Mouse (Mus musculus) ZHBTc4 (cell line): ENCODE results near the gene 8030474K03Rik.
"Not testable (repeated sequence)": the region's sequence is repeated elsewhere in the genome, so short reads cannot be mapped to it uniquely, and the experiment has no call there.

ENCODE experiments used
- DNase-seq: peaks from one replicate; pipeline ENCODE4 v3.0.0-alpha.2; 2011; ENCODE audit warnings: low read depth, low spot score

Gene 8030474K03Rik

DNA sequence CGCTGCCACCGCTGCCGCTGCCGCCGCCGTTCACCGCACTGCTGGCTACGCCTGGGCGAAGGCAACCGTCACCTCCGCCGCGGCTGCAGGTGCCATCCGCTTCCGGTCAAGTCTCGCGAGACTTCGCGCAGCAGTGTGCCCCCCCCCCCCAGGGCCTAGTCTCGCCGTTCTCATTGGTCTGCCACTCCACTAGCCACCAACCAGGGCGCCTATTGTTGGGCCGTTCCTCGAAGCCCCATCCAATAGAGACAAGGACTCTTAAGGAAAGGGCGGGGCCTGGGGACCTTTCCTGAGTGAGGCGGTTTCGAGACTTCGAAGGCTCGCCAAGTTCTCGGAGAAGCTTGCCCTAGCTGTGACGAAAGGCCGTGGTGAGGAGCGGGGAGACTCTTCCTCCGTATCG, at the start of gene 8030474K03Rik, which contains the start of gene Gm4779:
Gene 8030474K03Rik, plus strand, starts transcription at position 315 of the 400 bp plus-strand sequence.
Gene Gm4779, minus strand, starts transcription at position 82 of the 400 bp plus-strand sequence.
- peak; percentile 82 for DNase-seq

- peak; percentile 6 for DNase-seq
Observed at GRCm38 (mm10) chrX:101750144-101750543, 44.3 kb upstream of the 8030474K03Rik start.

DNA sequence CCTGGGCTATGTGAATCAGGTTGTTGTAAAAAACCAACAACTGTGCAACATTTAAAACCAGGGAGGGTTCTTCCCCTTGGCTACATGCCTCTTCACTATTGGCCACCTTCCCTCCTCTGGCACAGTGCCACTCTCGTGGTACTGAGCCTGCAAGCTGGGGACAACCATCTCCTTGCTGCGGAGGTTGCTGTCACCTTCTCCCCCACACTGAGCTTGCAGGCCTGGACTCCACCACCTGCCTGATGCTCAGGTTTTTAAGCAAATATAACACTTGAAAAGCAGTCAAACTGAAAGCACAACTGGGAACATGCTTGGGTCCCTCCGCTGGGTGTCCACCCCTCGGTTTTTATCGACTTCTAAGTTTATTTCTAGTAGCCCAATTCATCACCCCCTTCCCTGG, 40.0 kb upstream of the 8030474K03Rik start:
- no peak for DNase-seq

GRCm38 (mm10) chrX:101764621-101765020, 29.8 kb upstream of the 8030474K03Rik start:
- DNase-seq = no peak

- DNase-seq = no peak
Observed at GRCm38 (mm10) chrX:101765111-101765510, 29.3 kb upstream of the 8030474K03Rik start.

DNA sequence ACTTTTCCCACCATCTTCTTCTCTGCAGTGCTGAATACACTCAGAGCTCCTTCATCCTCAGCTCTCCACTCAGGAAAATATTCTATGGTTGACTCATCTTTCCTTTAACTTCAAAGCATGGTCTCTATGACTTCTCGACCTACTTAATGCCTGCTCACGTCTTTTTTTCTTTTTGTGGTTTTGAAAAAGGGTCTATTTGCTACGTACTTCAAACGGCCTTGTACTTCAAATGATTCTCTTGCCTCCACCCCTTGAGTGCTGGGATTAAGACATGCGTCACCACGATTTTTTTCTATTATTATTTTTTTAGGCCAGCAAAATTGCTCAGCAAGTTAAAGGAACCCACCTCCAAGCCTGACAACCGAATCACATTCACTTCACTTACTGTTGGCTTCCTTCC, 27.2 kb upstream of the 8030474K03Rik start:
- no peak for DNase-seq

GRCm38 (mm10) chrX:101769478-101769877, 25.0 kb upstream of the 8030474K03Rik start:
- no peak for DNase-seq

- DNase-seq = no peak
Observed at GRCm38 (mm10) chrX:101770307-101770706, 24.1 kb upstream of the 8030474K03Rik start.

DNA sequence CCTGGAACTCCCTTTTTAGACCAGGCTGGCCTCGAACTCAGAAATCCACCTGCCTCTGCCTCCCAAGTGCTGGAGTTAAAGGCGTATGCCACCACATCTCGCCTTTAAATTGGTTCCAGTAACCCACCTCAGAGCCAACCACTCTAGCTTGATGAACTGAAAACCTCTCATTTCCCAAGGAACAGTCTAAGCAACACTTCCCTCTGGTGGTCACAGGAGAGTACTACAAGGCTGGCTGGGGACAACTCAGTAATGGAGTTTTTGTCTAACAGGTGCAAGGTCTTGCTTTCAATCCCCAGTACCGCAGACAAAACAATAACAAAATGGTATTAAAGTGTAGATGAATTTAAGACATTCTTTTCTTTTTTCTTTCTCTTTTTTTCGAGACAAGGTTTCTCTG, 22.4 kb upstream of the 8030474K03Rik start:
- peak; percentile 64 for DNase-seq

DNA sequence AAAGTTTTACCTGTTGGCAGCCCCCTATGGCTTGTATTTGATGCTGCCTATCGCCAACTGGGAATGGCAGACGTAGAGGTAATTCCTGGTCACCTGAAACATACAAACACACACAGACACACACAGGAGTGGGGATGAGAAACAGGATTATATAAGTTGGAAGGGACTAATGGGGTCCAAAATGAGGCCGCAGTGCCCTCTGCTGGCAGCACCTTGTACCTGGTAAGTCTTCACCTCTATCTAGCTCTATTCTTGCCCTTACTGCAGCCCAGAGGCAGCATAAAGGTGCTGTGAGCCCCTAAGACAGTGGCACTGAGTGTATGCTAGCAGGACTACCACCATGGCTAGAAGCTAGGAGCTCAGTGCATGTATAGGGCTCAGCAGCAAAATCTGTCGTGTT, 2.9 kb upstream of the 8030474K03Rik start:
- peak; percentile 53 for DNase-seq

DNA sequence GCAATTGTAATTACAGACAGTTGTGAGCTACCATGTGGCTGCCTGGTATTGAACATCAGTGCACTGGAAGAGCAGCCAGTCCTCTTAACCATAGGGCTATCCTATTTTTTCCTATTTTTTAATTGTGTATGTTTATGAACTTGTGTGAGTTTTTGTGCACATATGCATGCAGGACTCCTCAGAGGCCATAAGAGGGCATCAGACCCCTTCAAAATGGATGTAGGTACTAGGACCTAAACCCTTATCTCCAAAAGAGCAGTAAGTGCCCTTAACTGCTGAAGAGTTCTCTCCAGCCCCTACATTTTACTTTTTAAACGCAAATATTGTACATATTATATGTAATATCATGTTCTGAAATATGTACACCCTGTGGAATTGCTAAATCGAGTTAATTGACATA, 11.1 kb downstream of the 8030474K03Rik start:
- DNase-seq = peak; percentile 29

- no peak for DNase-seq
Observed at GRCm38 (mm10) chrX:101811750-101812149, 17.3 kb downstream of the 8030474K03Rik start.

DNA sequence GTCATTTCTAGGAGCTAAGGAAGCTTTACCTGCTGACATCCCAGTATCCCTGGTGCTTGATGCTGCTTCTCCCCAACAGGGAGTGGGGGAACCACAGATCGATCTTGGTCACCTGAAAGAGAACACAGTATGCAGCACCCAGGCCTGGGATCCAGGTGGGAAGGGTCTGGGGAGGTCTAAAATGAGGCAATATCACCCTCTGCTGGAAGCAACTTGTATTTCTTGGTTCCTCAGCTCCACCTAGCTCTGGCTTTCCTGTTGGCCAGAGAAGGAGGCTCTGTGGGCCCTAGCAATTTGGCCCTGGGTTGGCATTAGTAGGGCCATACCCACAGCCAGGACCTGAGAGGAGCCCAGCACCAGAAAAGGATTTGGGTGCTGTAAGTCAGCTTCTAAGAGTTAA, 24.7 kb downstream of the 8030474K03Rik start:
- DNase-seq = peak; percentile 35

- not testable (repeated sequence) for DNase-seq
Observed at GRCm38 (mm10) chrX:101819980-101820379, 25.5 kb downstream of the 8030474K03Rik start.

DNA sequence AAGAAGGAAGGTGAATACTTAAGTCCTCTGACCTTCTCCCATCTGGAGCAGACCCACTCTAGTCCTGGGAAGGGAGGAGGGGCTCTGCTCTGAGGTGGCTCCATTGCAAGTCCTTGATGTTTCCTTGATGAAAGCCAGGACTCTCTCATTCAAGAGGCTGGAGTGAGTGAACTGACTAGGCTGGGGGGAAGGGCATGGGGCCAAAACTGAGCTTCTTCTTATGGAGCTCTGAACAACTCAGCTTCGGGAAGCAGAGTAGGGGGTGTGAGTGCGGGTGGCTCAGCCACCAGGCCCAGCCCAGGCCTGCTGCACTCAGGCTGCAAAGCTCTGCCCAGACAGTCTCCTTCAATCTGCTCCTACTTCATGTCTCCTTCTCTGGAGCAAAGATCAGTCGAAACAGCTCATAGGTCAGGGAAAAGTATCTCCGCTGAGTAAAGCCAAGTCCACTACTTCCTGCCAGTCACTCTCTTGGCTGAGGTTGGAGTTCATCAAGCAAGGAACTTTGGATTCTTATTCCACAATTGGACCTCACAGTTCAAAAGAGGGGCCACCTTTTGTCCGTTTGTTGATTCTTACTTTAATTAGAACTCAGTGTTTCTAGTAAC, 52.8 kb downstream of the 8030474K03Rik start:
- DNase-seq = no peak
